Mouse (Mus musculus) cortical plate, adult 2 months (tissue): Measurements from ENCODE around the gene Cep164.

Experiments
- CTCF ChIP-seq: fragments of 200-500 bp; IDR thresholded peaks from 2 replicates; pipeline ENCODE4 v1.5.1; 2011; ENCODE audit warnings: mild to moderate bottlenecking, control low read depth, low read length; ENCODE audit not compliant: insufficient read depth; ENCODE audit errors: extremely low read depth
- POLR2A ChIP-seq: fragments of 200-500 bp; IDR thresholded peaks from 2 replicates; pipeline ENCODE4 v1.6.1; 2011; ENCODE audit warnings: mild to moderate bottlenecking, low read length, control low read depth; ENCODE audit not compliant: insufficient read depth; ENCODE audit errors: extremely low read depth

GRCm38 (mm10) chr9:45827663-45828290 is 714 bp downstream of the Cep164 start:
- TF ChIP-seq CTCF (no peak), POLR2A (no peak)
